Mouse (Mus musculus): ENCODE results near the gene Tbc1d7.
A peak's percentile ranks its signal among the peaks of the same experiment; 100 is the strongest.

- TF ChIP-seq CTCF (IDR thresholded peaks at IDR 0.05; ENCODE audit: low read depth, low read length) (no peak), TAL1 (conservative IDR thresholded peaks at IDR 0.05; ENCODE audit: low read depth, low read length) (peak; percentile 93)
These were observed 37.7 kb upstream of the Tbc1d7 start for GRCm38 (mm10) chr13:43208914-43209439.

All from G1E (cell line).